Mouse (Mus musculus) megakaryocyte-erythroid progenitor cell, adult 5-6 weeks (primary cell): Measurements from ENCODE around the gene Faah. TPM values are rescaled to one million over a fixed set of nuclear protein-coding genes. Genes with fewer than 3 reads are reported as not detected.

Experiments used
- ATAC-seq: replicated peaks from 2 replicates; pipeline ENCODE4 v1.8.0; 2016; ENCODE audit warnings: mild to moderate bottlenecking, inconsistent platforms; ENCODE audit not compliant: severe bottlenecking, poor library complexity, low FRiP score, low TSS enrichment
- total RNA-seq, 2 experiments: library from RNA; stranded (forward) in 1 of 2; stranded (reverse) in 1 of 2; fragments of 200-1000, 215-1000 nt in 1 of 2; fragments of >200 nt in 1 of 2; fragmentation: Nextera tagmentation in 1 of 2; gene quantifications; 2 replicates each; pipeline ENCODE4 v1.2.3; 2014 to 2017

The Faah gene
- total RNA-seq, 2 experiments from 2014 or later: 0.85 to 1.4 TPM

- ATAC-seq: no peak
Observed at GRCm38 (mm10) chr4:115959546-115959945, 58.2 kb downstream of the Faah start.

GRCm38 (mm10) chr4:115955494-115955775 is 62.3 kb downstream of the Faah start:
- no peak for ATAC-seq

GRCm38 (mm10) chr4:115954656-115955493 is 62.9 kb downstream of the Faah start:
- ATAC-seq: no peak

- ATAC-seq: no peak
Observed at GRCm38 (mm10) chr4:115953559-115953958, 64.2 kb downstream of the Faah start.

- ATAC-seq: peak; percentile 67; the same call in 1 of the 2 replicates
Observed at GRCm38 (mm10) chr4:115952758-115953157, 65.0 kb downstream of the Faah start.

GRCm38 (mm10) chr4:115943669-115944314 is 73.9 kb downstream of the Faah start:
- no peak for ATAC-seq

GRCm38 (mm10) chr4:115941242-115941820 is 76.4 kb downstream of the Faah start:
- no peak for ATAC-seq

GRCm38 (mm10) chr4:115940681-115941080 is 77.0 kb downstream of the Faah start:
- no peak for ATAC-seq

GRCm38 (mm10) chr4:115939295-115940102 is 78.2 kb downstream of the Faah start, which contains the start of gene Dmbx1:
Dmbx1 (minus strand) TSS chr4:115939926.
- ATAC-seq: no peak

- ATAC-seq: no peak
Observed at GRCm38 (mm10) chr4:115938276-115939160, 79.2 kb downstream of the Faah start.

- no peak for ATAC-seq
Observed at GRCm38 (mm10) chr4:115937061-115937976, 80.4 kb downstream of the Faah start.

- no peak for ATAC-seq
Observed at GRCm38 (mm10) chr4:115936646-115937045, 81.1 kb downstream of the Faah start.

GRCm38 (mm10) chr4:115935835-115936581 is 81.7 kb downstream of the Faah start:
- no peak for ATAC-seq

- no peak for ATAC-seq
Observed at GRCm38 (mm10) chr4:115931556-115932088, 86.1 kb downstream of the Faah start.

GRCm38 (mm10) chr4:115927637-115928036 is 90.1 kb downstream of the Faah start:
- ATAC-seq: no peak

GRCm38 (mm10) chr4:115923262-115923880 is 94.4 kb downstream of the Faah start:
- ATAC-seq: no peak

- no peak for ATAC-seq
Observed at GRCm38 (mm10) chr4:115922688-115923087, 95.0 kb downstream of the Faah start.
